Mouse (Mus musculus): ENCODE data around the gene Tram2.

The Tram2 gene

DNA sequence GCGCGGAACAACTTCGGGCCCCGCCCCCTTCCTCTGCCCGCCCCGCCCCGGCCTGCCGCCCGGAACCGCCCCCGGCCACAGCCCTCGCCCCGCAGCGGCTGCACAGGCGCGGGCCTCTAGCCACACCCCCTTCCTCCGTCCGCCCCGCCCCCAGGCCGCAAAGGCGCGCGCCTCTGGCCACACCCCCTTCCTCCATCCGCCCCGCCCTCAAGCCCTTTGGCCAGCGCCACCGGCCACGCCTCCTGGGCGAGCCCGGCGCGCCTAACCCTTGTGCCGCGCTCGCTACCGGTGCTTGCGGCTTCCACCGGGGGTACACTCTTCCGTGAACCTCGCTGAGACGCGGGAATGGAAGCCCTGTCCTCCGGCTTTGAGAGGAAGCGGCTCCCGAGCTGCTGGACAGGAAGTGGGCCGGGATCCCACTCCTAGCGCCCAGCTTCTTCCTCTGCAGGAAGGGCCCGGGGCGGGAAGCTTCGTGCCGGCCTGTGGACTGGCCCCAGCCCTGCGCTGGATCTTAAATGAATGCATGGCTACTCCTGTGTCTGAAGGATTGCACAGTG lies at the start of gene Tram2:
TSS of gene Tram2 (minus strand) at position 13 of the 557 bp plus-strand sequence.
- DNase-seq (ENCODE audit: low spot score in 2 of 2): peak; percentile 66 to 87

DNA sequence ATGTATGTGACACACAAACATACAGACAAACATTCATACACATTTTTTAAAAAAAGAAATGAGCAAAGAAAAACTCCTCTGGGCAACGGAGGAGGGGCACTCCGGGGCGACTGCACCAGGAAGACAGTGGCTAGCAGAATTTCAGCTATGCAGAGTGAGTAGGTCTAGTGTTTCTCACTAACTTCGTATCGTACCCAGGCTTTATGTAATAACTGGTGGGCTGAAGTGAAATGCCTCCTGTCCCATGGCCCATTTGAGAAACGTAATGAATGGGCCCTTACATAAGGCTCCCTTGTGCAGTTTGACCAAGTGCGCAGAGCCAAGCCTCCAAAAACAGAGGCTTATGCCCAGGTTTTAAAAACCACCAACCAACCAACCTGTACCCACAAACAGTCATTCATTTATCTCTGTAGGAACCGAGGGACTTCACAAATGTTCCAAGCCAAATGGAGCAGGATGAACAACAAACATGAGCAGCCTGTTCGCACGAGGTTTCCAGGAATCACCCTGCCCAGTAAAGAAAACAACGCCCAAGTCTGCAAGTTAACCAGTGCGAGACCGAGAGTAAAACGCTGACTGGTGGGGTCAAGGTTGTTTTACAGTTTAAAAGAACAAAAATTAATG lies 45.8 kb upstream of the Tram2 start:
- no peak for DNase-seq (ENCODE audit: low spot score in 2 of 2)

DNA sequence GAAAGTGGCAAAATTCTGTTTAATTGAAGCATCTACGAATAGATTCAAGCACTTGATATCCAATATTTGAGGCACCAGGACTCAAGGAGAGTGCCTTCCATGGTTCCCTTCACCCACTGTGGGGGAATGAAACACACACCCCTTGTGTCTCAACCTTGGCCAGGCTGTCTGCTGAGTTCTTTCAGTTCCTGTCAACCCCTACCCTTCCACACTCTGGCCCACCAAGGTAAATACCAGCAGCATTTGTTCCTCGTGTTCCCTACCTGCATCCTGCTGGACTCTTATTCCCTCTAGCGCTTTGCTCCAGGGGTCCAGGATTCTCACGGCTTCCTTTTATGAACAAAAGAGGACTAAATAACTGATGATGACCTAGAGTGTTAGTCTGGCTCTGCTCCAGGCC lies 24.8 kb upstream of the Tram2 start:
- no peak for DNase-seq (ENCODE audit: low spot score in 2 of 2)

DNA sequence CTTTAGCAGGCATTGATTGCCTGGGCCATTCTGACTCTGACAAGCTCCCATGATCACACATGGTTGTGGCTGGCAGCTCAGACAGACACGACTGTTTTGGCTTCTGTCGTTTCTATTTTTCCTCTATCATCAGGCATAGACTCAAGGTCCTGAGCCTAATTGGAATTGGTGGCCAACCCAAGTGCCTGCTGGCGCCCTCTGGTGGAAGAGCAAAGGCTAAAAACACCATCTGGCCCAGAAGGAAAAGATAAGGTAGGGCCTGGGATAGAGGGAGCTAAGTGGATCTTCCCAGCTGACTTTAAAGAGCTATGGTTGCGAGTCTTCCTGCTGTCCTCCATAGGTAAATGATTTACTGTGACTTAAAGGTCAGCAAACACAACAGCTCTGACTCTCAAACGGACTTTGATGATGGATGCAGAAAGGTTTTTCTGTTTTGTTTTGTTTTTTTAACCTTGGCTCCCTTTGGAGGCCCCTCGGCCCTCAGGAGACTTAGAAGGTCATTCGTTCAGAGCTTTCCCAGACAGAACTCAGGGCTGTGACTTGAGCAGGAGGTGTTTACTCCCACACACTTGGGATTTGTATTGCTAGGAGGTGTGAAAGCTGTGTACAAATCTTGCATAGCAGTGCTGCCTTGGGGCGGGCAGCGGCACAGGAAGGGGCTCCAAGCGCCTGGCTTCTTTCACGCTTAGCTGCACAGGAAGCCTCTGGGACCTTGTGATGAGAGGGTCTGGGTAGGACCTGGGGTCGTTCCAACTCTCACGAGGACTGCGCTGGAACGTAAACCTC lies 22.4 kb upstream of the Tram2 start:
- DNase-seq (ENCODE audit: low spot score in 2 of 2): no peak

DNA sequence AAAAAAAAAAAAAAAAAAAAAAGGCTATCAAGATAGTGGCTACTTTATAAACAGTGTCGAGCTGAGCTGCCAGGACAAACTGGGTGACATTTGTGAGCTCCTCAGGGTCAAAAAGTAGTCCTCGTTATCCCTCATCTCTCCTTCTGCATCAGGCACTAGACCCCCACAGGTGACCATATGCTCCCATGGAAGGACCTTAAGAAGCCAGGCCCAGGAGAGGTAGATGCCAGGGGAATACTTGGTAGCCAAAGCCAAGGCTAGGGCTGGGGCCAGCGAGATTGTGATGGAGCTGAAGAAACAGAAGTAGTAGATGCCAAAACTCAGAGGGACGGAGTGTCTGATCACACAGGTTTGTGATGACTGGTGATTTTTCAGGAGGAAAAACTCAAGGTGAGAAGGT lies 21.7 kb upstream of the Tram2 start:
- DNase-seq (ENCODE audit: low spot score in 2 of 2): no peak

DNA sequence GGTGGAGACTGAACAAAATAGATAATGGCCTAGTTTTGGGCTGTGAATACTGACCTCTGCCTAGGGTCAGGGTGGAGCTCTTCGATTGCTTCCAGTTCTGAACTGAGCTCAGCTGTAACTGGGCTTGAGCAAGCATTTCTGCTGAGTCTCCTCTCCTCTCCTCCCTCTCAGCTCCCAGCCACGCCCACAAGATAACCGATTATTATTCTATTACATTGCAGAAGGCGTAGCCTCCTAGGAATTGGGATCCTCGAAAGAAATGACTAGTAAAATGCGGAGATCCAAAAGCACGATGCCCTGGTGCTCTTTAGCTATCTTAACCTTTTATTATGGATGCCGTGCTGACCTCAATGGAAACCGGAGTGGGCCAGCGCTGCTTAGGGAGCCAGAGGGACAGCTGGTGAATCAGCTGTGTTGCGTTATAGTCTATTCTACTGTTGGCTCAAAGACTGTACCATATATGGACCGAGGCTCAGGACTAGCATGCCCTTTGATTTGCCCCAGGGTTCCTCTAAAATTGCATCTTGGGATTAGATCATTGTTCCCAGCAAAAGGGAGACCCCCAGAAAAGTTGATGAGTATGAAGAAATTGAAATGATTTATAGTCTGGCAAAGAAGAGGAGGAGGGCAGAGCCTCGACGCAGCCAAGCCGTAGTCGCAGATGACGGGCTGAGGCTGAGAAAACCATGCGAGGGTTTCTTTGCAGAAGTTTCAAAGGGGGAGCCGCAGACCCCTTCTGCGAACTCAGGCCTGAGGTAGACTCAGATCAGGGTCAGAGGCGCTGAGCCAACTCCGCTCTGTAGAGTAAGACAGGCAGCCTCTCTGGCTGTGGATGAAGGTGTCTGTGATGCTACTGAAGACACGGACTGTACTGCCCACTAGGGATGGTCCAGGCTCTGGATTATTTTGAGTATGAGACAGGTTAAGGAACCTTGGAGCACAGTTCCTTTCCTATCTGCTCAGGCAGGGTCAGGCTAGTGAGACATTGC lies 18.3 kb upstream of the Tram2 start:
- DNase-seq (ENCODE audit: low spot score in 2 of 2): no peak

DNA sequence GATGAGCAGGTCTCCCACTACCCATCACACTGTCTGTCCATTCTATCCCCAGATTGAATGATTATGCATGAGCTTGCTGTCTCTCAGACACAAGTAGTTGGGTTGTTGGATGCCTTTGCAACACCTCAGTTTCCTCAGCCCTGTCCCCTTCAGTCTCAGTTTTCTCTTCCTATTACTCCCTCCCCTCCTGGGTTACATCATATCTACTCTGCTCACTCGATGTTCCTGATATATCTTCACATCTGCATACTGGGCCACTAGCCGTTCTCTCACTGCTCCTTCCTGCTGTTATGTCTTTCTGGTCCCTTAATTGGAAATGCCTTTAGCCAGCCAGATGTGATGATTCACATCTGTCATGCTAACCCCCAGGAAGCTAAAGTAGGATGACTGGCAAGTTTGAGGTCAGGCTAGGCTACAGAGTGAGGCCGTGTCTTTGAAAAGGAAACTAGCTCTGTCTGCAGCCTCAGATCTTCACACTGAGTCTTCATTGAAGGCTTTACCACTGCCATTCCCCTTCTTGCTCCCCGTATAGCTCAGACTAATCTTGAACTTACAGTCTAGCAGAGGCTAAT lies 15.7 kb upstream of the Tram2 start:
- DNase-seq (ENCODE audit: low spot score in 2 of 2): no peak

DNA sequence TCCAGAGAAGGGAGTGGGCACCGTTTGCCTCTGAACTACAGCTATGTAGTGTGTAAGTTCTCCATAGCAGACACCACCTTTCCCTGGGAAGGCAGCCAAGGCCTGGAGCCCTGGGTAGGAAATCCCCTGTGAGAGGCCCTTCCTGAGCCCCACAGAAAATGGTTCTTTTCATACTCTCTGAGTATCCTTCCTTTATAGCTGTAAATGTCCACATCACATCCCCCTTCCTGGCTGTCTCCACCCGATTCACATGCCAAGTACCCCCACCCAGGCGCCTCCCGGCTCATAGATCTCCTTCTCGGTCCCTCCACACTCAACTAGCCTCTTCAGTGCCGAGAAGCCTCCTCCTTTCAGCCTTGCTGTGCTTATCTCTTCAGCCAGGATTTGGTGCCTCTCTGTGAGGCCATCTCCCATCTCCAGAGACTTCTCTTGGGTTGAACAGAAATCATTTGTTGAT lies 10.7 kb upstream of the Tram2 start:
- no peak for DNase-seq (ENCODE audit: low spot score in 2 of 2)

DNA sequence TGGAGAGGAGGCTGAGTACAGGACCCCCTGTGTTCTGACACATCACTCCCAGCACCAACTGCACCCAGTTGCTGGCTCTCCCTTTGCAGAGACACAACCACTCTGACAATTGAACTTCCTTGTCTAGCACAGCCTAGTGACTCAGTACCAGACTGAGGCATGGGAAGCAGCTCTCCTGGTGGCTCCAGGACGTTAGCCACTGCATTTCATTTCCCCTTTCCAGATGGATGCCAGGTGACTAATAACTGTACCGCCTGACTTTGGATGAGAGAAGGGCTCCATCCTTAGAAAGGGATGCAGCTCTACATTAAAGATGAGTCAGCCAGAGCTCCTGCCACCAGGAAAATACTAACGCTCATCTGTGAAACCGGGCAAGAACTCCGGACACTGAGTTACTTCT lies 7.3 kb upstream of the Tram2 start:
- no peak for DNase-seq (ENCODE audit: low spot score in 2 of 2)

DNA sequence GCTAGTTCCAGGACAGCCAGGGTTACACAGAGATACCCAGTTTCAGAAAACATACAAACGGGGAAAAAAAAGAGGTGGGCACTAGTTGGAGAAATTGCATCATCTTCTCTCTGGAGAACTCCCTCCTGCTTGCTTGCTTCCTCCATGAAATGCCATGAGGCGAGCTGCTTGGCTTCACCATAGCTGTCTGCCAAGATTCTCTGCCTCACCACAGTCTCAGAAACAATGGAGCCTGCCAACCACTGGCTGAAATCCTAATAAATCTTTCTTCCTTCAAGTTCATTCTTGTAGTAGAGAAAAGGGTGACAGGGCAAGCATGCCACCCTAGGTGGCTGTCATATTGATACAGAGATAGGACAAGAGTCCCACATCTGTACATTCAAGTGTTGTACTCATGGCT lies 5.6 kb upstream of the Tram2 start:
- no peak for DNase-seq (ENCODE audit: low spot score in 2 of 2)

DNA sequence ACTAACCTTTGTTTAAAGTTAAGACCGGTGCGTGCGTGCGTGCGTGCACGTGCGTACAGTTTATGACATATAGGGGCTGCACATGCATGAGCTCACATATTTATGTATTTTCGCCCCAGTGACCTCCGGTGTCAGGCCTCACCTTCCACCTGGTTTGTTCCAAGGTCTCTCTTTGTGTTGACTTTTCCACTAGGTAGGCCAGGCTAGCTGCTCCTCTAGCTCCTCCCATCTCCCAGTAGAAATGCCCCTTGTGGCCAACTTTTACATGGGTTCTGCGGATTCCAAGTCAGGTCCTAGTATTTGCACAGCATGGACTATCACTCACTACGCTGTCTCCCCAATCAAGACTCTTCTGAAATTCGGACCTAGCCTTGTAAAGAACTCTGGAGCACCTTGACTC lies 1.3 kb upstream of the Tram2 start:
- no peak for DNase-seq (ENCODE audit: low spot score in 2 of 2)

DNA sequence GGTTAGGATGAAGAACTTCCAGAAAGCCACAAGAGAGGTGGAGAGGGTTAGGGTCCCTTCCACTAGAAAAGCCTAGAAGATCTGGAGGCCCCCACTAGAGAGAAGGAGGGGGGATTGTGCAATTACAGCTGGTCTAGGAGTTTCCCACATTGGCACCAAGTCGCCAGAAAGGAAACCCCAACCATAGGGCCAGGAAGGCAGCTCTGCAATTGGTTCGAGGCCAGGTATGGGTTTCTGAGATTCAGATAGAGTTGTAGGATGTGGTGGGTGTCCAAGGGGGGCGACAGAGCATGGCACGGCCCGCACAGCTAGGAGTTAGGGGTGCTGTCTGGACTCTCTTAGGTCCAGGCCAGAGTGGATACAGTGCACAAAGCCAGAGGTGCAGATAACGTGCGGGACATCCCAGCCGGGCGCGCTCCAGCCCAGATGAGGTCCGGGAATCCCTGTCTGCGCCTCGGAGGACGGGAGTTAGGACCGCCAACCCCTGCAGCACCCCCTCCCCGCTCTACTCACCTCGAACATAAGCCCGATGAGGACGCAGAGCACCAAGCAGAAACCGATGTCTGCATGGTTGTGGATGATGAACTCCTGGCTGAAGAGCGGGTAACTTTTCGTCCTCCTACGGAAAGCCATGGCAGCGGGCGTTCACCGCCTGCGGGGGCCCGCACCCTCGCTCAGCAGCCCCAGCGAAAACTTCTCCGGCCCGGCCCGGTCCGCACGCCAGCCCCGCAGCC lies 381 bp downstream of the Tram2 start:
- peak in 1 of 2 experiments; percentile 22 for DNase-seq (ENCODE audit: low spot score in 2 of 2)

DNA sequence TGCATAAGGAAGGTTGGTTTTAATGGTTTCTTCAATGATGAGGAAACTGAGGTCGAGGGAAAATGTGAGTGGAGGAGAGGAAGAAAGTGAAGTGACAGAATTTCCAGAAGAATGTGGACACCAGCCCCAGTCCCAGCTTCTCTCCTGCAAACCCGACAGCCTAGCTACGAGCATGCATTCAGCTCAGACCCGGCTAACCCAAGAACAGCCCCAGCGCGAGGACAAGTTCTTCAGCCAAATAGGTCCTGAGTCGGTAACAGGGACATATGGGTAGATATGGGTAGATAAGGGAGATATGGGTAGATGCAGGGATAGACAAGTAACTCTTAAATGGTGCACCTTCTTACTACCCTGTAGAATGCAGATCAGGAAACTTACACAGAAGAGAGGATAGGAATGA lies 1.4 kb downstream of the Tram2 start:
- no peak for DNase-seq (ENCODE audit: low spot score in 2 of 2)

DNA sequence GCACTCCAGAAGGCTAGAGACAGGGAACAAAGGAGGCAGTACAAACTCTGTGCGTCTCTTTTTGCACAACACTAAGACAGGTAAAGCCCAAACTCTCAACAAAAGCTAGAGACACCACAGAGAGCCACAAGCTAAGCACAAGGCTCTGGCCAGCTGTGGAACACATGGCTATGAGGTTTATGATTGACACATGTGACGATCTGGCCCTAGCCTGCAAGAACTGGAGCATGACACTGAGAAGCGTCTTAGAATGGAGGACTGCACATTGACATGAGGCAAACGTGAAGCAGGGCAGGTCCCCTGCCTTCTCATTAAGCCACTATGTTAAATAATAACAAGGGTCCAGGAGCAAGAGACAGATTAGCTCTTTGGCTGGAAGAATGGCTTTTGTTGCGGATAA lies 1.8 kb downstream of the Tram2 start:
- DNase-seq (ENCODE audit: low spot score in 2 of 2): no peak

DNA sequence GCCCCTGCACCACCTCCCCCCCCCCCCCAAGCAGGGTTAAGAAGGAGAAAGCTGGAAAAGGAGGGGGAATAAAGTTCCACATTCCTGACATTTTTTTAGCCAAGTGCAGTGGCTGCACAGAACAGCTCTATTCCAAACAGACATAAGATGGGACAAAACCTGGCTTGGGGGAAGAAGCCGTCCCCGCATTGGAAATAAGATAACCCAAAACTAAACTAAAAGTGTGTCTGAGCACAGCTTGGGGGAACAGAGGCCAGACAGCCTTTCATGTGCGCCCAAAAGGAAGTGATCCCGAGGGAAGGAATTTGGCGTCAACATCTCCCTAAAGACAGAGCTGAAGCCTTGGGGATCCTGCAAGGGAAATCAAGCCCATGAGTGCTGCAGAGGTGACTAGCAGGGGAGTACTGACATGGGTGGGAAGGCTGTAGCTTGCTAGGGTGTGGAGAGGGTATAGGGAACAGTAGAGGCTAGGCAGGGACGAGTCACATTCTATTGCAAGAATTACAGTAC lies 3.0 kb downstream of the Tram2 start:
- no peak for DNase-seq (ENCODE audit: low spot score in 2 of 2)

DNA sequence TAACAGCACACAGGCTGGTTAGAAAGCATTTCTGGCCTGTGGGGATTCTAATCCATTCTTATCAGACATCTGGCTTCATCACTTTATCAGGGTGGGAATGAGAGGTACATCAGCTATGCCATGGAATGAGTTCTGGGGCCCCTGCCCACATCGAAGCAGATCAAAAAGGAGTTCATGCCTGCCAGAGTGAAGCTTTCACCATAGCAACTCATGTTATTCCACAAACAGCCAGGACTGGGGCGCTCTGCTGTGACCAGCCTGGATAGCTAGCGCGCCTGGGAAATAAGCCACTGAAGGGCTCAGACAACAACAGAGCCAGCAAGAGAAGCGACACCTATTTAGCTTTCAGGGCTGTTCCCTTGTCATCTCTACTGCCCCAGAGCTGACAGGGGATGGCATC lies 4.8 kb downstream of the Tram2 start:
- no peak for DNase-seq (ENCODE audit: low spot score in 2 of 2)

DNA sequence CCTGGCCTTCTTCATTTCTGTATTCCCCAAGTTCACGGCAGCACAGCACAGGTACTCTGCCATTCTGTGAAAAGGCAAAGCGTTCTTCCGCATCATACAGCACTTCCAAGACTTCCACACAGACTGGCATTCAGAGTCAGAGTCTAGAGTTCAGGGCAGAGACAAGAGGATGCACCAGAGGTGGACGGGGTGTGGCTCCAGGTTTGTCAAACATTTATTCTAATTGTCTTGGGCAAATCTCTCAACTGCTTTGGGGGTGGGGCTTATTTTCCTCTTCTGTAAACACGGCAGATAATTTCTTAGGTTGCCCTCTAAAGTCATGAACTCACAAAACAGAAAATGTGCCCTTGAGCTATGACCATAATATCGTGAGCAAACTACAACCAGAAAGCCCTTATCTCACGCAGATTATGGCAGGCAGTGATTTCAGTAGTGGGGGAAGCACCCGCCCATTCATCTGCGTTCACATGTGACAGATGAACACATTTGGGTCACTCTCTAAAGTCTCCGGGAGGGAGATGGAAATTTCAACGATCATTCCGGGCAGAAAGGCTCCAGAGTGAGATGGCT lies 6.1 kb downstream of the Tram2 start:
- DNase-seq (ENCODE audit: low spot score in 2 of 2): no peak

DNA sequence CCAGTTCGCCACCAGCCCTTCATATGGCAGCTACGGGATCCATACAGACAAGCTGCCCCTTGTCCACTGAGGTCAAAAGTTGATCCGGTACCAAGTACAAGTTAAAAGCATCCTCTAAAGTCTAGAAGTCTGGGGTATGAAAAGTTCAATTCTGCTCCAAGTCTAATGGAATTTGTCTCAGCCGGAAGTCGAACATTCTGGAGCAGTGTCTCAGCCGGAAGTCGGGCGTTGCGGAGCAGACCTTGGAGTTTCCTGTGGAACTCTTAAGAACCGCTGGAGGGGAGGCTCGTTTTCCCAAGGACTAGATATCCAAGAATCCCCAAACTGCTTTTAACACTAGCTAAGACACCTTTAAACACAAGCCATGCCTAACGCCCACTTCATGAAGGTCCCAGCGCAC lies 8.4 kb downstream of the Tram2 start:
- no peak for DNase-seq (ENCODE audit: low spot score in 2 of 2)

DNA sequence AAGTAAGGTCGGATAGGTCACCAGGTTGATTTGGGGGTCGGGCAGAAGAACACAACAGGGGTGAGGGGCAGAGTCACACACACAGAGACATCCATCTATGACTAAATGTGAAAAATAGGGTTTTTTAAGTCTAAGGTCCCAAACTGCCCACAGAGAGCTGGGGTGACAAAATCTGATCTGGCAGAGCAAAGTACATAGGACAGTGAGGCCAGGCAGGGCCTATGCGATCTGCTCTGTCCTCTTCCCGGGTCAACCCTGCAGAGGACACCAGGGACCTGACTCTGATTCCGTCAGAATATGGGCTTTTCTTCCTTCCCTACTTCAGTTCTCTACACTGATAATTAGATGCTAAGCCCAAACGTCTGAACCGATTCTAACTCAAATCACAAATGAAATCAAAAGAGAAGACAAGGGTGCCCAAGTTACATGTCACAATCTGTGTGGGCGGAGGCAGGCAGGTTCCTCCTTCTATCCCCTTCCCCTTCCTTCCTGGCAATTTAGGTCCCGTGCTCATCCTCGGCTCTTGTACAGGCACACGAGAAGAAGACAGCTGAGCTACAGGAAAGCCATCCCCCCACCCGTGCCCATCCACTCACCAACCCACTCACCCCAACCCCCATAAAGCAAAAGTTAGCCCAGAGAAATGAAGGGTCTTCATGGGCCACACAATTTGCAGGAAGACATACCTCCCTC lies 9.1 kb downstream of the Tram2 start:
- no peak for DNase-seq (ENCODE audit: low spot score in 2 of 2)

DNA sequence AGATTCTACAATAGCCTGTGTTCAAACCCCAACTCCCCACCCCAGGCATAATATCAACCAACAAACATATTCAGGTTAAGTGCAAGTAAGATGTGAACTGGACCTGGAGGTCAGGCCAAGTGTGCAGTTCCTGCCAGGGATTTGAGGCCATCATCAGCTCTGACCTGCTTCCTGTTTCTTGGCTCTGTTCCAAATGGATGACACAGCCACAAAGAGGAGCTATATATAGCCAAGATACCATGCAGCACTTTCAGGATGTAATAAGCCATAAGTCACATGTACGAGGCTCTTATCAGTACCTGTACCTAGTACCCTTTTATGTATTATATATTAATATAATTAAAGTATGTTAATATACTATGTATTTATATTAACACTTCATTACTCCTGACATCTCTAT lies 10.5 kb downstream of the Tram2 start:
- no peak for DNase-seq (ENCODE audit: low spot score in 2 of 2)

Data from frontal cortex, postnatal 10 days (tissue).